Mouse (Mus musculus): ENCODE measurements around the gene Pcolce2.
A peak's percentile ranks its signal among the peaks of the same experiment; 100 is the strongest.

Gene Pcolce2

GRCm38 (mm10) chr9:95654356-95654755, 17.0 kb downstream of the Pcolce2 start:
- DNase-seq (ENCODE audit: low spot score) = no peak

- DNase-seq (ENCODE audit: low spot score) = no peak
Measured at GRCm38 (mm10) chr9:95657941-95658340, 20.5 kb downstream of the Pcolce2 start.

- no peak for DNase-seq (ENCODE audit: low spot score)
Measured at GRCm38 (mm10) chr9:95664290-95664989, 27.0 kb downstream of the Pcolce2 start.

- DNase-seq (ENCODE audit: low spot score) = no peak
Measured at GRCm38 (mm10) chr9:95665835-95666234, 28.4 kb downstream of the Pcolce2 start.

- no peak for DNase-seq (ENCODE audit: low spot score)
Measured at GRCm38 (mm10) chr9:95667836-95668235, 30.4 kb downstream of the Pcolce2 start.

GRCm38 (mm10) chr9:95668306-95668705, 30.9 kb downstream of the Pcolce2 start:
- no peak for DNase-seq (ENCODE audit: low spot score)

GRCm38 (mm10) chr9:95672331-95672730, 34.9 kb downstream of the Pcolce2 start:
- DNase-seq (ENCODE audit: low spot score) = no peak

GRCm38 (mm10) chr9:95672760-95673159, 35.4 kb downstream of the Pcolce2 start:
- DNase-seq (ENCODE audit: low spot score) = no peak

- peak; percentile 55 for DNase-seq (ENCODE audit: low spot score)
Measured at GRCm38 (mm10) chr9:95675064-95675699, 37.8 kb downstream of the Pcolce2 start.

- DNase-seq (ENCODE audit: low spot score) = no peak
Measured at GRCm38 (mm10) chr9:95676021-95676420, 38.6 kb downstream of the Pcolce2 start.

GRCm38 (mm10) chr9:95679966-95680365, 42.6 kb downstream of the Pcolce2 start:
- DNase-seq (ENCODE audit: low spot score) = no peak

- DNase-seq (ENCODE audit: low spot score) = no peak
Measured at GRCm38 (mm10) chr9:95680691-95681090, 43.3 kb downstream of the Pcolce2 start.

- no peak for DNase-seq (ENCODE audit: low spot score)
Measured at GRCm38 (mm10) chr9:95685660-95686440, 48.4 kb downstream of the Pcolce2 start.

- peak; percentile 31 for DNase-seq (ENCODE audit: low spot score)
Measured at GRCm38 (mm10) chr9:95688064-95688463, 50.7 kb downstream of the Pcolce2 start.

GRCm38 (mm10) chr9:95692823-95693222, 55.4 kb downstream of the Pcolce2 start:
- no peak for DNase-seq (ENCODE audit: low spot score)

GRCm38 (mm10) chr9:95693528-95694100, 56.2 kb downstream of the Pcolce2 start:
- no peak for DNase-seq (ENCODE audit: low spot score)

GRCm38 (mm10) chr9:95694526-95694925, 57.1 kb downstream of the Pcolce2 start:
- DNase-seq (ENCODE audit: low spot score) = no peak

- no peak for DNase-seq (ENCODE audit: low spot score)
Measured at GRCm38 (mm10) chr9:95695023-95695422, 57.6 kb downstream of the Pcolce2 start.

GRCm38 (mm10) chr9:95696581-95696980, 59.2 kb downstream of the Pcolce2 start:
- DNase-seq (ENCODE audit: low spot score) = no peak

- DNase-seq (ENCODE audit: low spot score) = no peak
Measured at GRCm38 (mm10) chr9:95697808-95698207, 60.4 kb downstream of the Pcolce2 start.

- no peak for DNase-seq (ENCODE audit: low spot score)
Measured at GRCm38 (mm10) chr9:95699273-95699672, 61.9 kb downstream of the Pcolce2 start.

- no peak for DNase-seq (ENCODE audit: low spot score)
Measured at GRCm38 (mm10) chr9:95704078-95704477, 66.7 kb downstream of the Pcolce2 start.

GRCm38 (mm10) chr9:95705371-95705770, 68.0 kb downstream of the Pcolce2 start:
- DNase-seq (ENCODE audit: low spot score) = no peak

Measured in ovary, postnatal 36 days (tissue).